Mouse (Mus musculus): ENCODE results near the gene Gm45140. TPM values are rescaled to one million over a fixed set of nuclear protein-coding genes. Genes with fewer than 3 reads are reported as not detected.

Gene Gm45140
- polyA plus RNA-seq, 1 experiment from 2014 or later, result 2.7 TPM

DNA sequence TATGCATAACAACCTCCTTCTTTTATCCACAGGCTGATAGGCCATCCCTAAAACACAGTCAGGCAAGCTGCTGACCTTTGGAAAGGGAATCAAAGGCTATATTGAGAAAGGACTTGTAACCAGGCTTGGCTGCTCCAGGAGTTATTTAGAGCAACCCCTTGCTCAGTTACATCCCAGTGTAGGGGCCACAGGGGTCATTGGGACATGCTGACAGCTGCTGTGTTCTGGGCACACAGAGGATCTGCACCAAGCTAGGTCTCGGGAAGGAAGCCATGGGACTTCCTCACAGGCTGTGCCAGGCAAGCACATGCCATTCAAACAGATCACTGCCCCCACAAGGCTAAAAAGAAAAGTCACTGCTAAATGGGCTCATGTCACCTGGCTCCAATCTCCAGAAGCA, 37.5 kb upstream of the Gm45140 start:
- DNase-seq (ENCODE audit: low spot score) (no peak), ATAC-seq (ENCODE audit: insufficient read depth, low FRiP score, low TSS enrichment) (no peak)
- H3K27ac ChIP-seq (ENCODE audit: low read depth, low read length), result no peak overlapping the region
- H3K9ac ChIP-seq (ENCODE audit: low read length), result no peak overlapping the region
- no peaks in the 10 kb centered on the region for H3K27me3 ChIP-seq (ENCODE audit: control insufficient read depth, insufficient read depth, low read length)
- no peak overlapping the region for H3K4me2 ChIP-seq (ENCODE audit: low read depth)
- H3K9me3 ChIP-seq (ENCODE audit: control insufficient read depth, low read length), result no peaks in the 10 kb centered on the region
- no peaks in the 10 kb centered on the region for H3K36me3 ChIP-seq (ENCODE audit: control insufficient read depth, insufficient read depth, low read length)
- H3K4me3 ChIP-seq (ENCODE audit: low read depth, low read length), result no peak overlapping the region
- WGBS, result 59% methylated on average over 1 of the region's 1 CpGs
- no peaks in the 10 kb centered on the region for H3K4me1 ChIP-seq (ENCODE audit: control insufficient read depth, insufficient read depth, low read length)

DNA sequence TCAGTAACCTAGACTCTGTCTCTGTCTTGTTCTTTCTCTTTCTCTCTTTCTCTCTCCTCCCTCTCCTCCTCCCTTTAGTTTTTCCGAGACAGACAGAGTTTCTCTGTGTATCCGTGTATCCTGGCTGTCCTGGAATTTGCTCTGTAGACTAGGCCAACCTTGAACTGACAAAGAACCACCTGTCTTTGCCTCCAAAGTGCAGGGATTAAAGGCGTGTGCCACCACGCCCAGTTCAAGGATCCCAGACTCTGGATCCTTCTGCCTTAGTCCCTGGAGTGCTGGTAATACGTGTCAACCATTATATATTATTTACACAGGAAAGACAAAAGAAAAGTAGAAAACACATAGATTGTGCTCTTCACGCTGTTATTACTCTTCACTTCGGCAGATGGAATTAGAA, 35.6 kb upstream of the Gm45140 start:
- Histone ChIP-seq H3K27me3 (ENCODE audit: control insufficient read depth, insufficient read depth, low read length) (no peaks in the 10 kb centered on the region), H3K27ac (ENCODE audit: low read depth, low read length) (no peak overlapping the region), H3K4me3 (ENCODE audit: low read depth, low read length) (no peak overlapping the region), H3K9ac (ENCODE audit: low read length) (no peak overlapping the region), H3K9me3 (ENCODE audit: control insufficient read depth, low read length) (no peaks in the 10 kb centered on the region), H3K4me2 (ENCODE audit: low read depth) (no peak overlapping the region), H3K36me3 (ENCODE audit: control insufficient read depth, insufficient read depth, low read length) (no peaks in the 10 kb centered on the region), H3K4me1 (ENCODE audit: control insufficient read depth, insufficient read depth, low read length) (no peaks in the 10 kb centered on the region)
- WGBS, result 92% methylated on average over 7 of the region's 7 CpGs
- DNase-seq (ENCODE audit: low spot score) (no peak), ATAC-seq (ENCODE audit: insufficient read depth, low FRiP score, low TSS enrichment) (no peak)

DNA sequence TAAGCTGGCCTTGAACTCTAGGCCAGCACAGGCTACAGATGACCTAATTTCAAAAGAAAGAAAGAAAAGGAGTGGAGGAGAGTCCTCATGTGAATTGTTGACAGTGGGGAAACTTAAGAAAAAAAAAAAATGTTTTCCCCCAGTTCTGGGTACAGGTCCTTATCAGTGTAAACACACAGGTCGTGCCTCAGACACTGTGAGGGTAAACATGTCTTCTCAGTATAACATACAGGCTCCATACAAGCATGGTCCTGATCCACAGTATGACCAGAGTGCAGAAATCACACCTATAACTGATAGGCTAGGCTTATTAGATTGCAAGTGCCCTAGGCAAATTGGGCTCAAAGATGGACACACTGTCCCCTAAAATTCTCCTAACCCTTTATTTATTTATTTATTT, 34.8 kb upstream of the Gm45140 start:
- Histone ChIP-seq H3K27me3 (ENCODE audit: control insufficient read depth, insufficient read depth, low read length) (no peaks in the 10 kb centered on the region), H3K9me3 (ENCODE audit: control insufficient read depth, low read length) (no peaks in the 10 kb centered on the region), H3K4me2 (ENCODE audit: low read depth) (no peak overlapping the region), H3K9ac (ENCODE audit: low read length) (no peak overlapping the region), H3K36me3 (ENCODE audit: control insufficient read depth, insufficient read depth, low read length) (no peaks in the 10 kb centered on the region), H3K27ac (ENCODE audit: low read depth, low read length) (no peak overlapping the region), H3K4me1 (ENCODE audit: control insufficient read depth, insufficient read depth, low read length) (no peaks in the 10 kb centered on the region), H3K4me3 (ENCODE audit: low read depth, low read length) (no peak overlapping the region)
- DNase-seq (ENCODE audit: low spot score), result no peak
- ATAC-seq (ENCODE audit: insufficient read depth, low FRiP score, low TSS enrichment), result no peak
- 83% methylated on average over 1 of the region's 1 CpGs for WGBS

DNA sequence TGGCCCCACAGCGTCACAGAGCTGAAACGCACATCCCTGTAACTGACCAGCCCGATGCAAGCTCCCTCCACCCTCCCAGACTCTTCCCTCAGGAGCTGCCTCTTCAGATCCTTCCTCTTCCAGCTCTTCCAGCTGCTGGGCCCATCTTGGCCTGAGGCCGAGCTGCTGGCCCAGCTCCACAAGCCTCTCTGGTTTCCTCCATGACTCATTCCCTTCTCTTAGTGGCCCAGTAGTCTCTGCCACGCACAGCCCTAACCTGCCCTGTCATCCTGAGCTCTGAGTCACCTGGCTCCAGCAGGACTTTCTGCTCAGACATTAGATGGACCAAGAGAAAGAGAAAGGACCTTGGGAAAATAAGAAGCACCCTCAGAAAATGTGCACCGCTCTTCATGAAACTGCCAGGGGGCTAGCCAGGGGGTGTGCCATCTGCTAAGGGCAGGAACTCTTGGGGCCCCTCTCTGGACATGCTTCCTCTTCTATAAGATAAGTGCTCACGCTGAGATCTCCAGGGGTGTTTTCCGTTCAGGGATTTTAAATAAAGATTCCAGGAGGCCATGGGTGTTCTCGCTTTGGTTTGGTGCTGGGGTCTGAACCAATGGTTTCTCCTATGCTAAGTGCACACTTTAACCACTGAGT, 33.4 kb upstream of the Gm45140 start:
- 78% methylated on average over 9 of the region's 9 CpGs for WGBS
- H3K9ac ChIP-seq (ENCODE audit: low read length), result no peak overlapping the region
- H3K27me3 ChIP-seq (ENCODE audit: control insufficient read depth, insufficient read depth, low read length), result no peaks in the 10 kb centered on the region
- no peak overlapping the region for H3K27ac ChIP-seq (ENCODE audit: low read depth, low read length)
- no peak for DNase-seq (ENCODE audit: low spot score)
- no peak for ATAC-seq (ENCODE audit: insufficient read depth, low FRiP score, low TSS enrichment)
- no peaks in the 10 kb centered on the region for H3K4me1 ChIP-seq (ENCODE audit: control insufficient read depth, insufficient read depth, low read length)
- no peaks in the 10 kb centered on the region for H3K9me3 ChIP-seq (ENCODE audit: control insufficient read depth, low read length)
- no peaks in the 10 kb centered on the region for H3K36me3 ChIP-seq (ENCODE audit: control insufficient read depth, insufficient read depth, low read length)
- H3K4me3 ChIP-seq (ENCODE audit: low read depth, low read length), result no peak overlapping the region
- no peak overlapping the region for H3K4me2 ChIP-seq (ENCODE audit: low read depth)

DNA sequence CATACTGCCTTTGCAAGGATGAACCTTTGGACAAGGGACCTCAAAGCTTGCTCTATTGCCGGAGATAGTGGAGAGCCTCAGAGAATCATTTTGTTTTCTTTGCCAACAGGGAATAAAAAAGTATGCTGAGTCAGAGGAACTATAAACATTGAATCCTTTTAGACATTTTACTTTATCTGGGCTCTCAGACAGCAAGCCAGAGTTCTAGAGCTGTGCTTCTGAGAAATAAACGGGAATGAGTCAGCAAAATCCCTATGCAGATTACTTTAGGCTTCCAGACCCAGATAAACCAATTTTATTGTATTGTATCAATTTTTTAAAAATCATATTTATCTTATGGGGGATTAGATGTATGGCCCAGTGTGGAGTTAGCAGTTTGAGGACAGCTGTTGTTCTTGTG, 31.7 kb upstream of the Gm45140 start:
- no peaks in the 10 kb centered on the region for H3K27me3 ChIP-seq (ENCODE audit: control insufficient read depth, insufficient read depth, low read length)
- H3K4me2 ChIP-seq (ENCODE audit: low read depth), result no peak overlapping the region
- 77% methylated on average over 2 of the region's 2 CpGs for WGBS
- H3K27ac ChIP-seq (ENCODE audit: low read depth, low read length), result no peak overlapping the region
- no peaks in the 10 kb centered on the region for H3K9me3 ChIP-seq (ENCODE audit: control insufficient read depth, low read length)
- no peaks in the 10 kb centered on the region for H3K36me3 ChIP-seq (ENCODE audit: control insufficient read depth, insufficient read depth, low read length)
- no peak overlapping the region for H3K4me3 ChIP-seq (ENCODE audit: low read depth, low read length)
- DNase-seq (ENCODE audit: low spot score), result no peak
- no peak for ATAC-seq (ENCODE audit: insufficient read depth, low FRiP score, low TSS enrichment)
- no peaks in the 10 kb centered on the region for H3K4me1 ChIP-seq (ENCODE audit: control insufficient read depth, insufficient read depth, low read length)
- H3K9ac ChIP-seq (ENCODE audit: low read length), result no peak overlapping the region

DNA sequence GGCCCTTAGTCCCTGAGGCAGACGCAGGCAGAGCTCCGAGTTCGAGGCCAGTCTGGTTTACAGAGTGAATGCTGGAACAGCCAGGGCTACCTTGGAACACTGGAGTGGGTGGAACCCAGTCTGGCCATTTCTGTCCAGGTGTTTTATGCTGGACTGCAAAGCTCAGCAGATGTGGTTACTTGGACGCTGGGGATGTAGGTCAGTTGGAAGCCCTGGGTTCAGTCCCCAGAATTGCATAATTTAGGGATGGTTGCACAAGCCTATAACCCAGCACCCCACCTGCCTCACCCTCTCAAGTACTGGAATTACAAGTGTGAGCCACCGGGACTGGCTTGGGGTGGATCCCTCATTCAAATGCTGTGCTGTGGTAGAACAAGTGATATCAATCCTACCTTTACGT, 30.6 kb upstream of the Gm45140 start:
- Histone ChIP-seq H3K4me2 (ENCODE audit: low read depth) (no peak overlapping the region), H3K27me3 (ENCODE audit: control insufficient read depth, insufficient read depth, low read length) (no peaks in the 10 kb centered on the region), H3K36me3 (ENCODE audit: control insufficient read depth, insufficient read depth, low read length) (no peaks in the 10 kb centered on the region), H3K4me1 (ENCODE audit: control insufficient read depth, insufficient read depth, low read length) (no peaks in the 10 kb centered on the region), H3K4me3 (ENCODE audit: low read depth, low read length) (no peak overlapping the region), H3K9me3 (ENCODE audit: control insufficient read depth, low read length) (no peaks in the 10 kb centered on the region), H3K9ac (ENCODE audit: low read length) (no peak overlapping the region), H3K27ac (ENCODE audit: low read depth, low read length) (no peak overlapping the region)
- WGBS, result 79% methylated on average over 6 of the region's 6 CpGs
- ATAC-seq (ENCODE audit: insufficient read depth, low FRiP score, low TSS enrichment), result no peak
- no peak for DNase-seq (ENCODE audit: low spot score)

DNA sequence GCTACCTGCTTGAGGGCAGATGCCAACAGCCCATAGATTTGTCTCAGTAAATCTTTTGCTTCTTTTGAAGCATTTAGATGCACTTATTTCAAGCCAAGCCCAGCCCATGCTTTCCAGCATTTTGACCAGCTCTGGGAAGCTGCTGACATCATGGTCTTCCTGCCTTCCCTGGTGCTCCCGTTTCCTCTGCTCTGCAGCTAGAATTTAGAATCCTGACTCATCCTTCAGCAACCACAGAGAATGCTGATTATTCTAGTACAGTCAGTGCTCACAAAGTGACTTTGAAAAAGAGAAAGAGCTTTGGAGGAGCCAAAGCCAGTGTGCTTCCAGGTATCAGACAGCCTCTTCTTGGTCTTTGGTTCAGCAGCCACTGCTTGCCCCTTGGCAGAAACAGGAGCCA, 21.5 kb upstream of the Gm45140 start:
- Histone ChIP-seq H3K4me2 (ENCODE audit: low read depth) (no peak overlapping the region), H3K36me3 (ENCODE audit: control insufficient read depth, insufficient read depth, low read length) (no peaks in the 10 kb centered on the region), H3K4me1 (ENCODE audit: control insufficient read depth, insufficient read depth, low read length) (no peaks in the 10 kb centered on the region), H3K27ac (ENCODE audit: low read depth, low read length) (no peak overlapping the region), H3K4me3 (ENCODE audit: low read depth, low read length) (no peak overlapping the region), H3K9ac (ENCODE audit: low read length) (no peak overlapping the region), H3K27me3 (ENCODE audit: control insufficient read depth, insufficient read depth, low read length) (no peaks in the 10 kb centered on the region), H3K9me3 (ENCODE audit: control insufficient read depth, low read length) (no peaks in the 10 kb centered on the region)
- DNase-seq (ENCODE audit: low spot score) (no peak), ATAC-seq (ENCODE audit: insufficient read depth, low FRiP score, low TSS enrichment) (no peak)
- WGBS, result 70% methylated on average over 1 of the region's 1 CpGs

DNA sequence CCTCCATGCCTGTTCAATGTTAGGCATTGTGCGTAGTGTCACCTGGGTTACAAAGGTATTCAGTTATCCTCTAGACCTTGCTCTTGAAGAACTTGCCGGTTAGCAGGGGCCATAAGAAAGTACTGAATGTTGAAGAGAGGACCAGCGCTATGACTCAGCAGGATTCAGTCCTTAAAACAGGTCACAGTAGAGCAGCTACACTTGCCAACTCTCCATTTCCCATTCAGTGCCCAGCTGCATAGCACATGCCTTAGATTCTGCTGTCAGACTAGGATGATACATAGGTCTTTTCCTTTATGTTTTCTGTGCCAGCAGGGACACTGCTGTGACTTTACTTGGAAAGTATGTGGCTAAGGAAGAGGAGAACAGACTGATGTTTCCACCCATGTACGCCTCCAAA, 17.9 kb upstream of the Gm45140 start:
- no peak for ATAC-seq (ENCODE audit: insufficient read depth, low FRiP score, low TSS enrichment)
- 81% methylated on average over 4 of the region's 4 CpGs for WGBS

DNA sequence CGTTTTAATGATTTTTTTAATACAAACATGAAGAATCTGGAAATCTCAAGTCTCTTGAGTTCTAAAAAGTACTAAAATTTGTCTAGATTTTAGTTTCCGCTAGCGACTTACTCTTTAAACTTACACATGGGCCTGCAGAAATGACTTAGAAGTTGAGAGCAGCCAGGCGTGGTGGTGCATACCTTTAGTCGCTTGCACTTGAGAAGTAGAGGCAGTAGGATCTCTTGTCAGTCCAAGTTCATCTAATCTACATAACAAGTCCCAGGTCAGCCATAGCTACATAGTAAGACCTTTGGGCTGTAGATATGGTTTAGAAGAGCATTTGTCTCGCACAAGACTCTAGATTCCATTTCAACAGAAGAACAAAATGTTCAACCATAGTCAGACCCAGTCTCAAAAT, 16.3 kb upstream of the Gm45140 start:
- no peaks in the 10 kb centered on the region for H3K27me3 ChIP-seq (ENCODE audit: control insufficient read depth, insufficient read depth, low read length)
- 85% methylated on average over 6 of the region's 6 CpGs for WGBS

More for the DNA sequence above, 17.9 kb upstream of the Gm45140 start:
- H3K4me3 ChIP-seq (ENCODE audit: low read depth, low read length), result no peak overlapping the region
- peaks cover 5% of the 10 kb centered on the region; the same call in 1 of the 2 replicates for H3K4me1 ChIP-seq (ENCODE audit: control insufficient read depth, insufficient read depth, low read length)
- no peaks in the 10 kb centered on the region for H3K27me3 ChIP-seq (ENCODE audit: control insufficient read depth, insufficient read depth, low read length)
- no peaks in the 10 kb centered on the region; the same call in 1 of the 2 replicates for H3K36me3 ChIP-seq (ENCODE audit: control insufficient read depth, insufficient read depth, low read length)
- no peaks in the 10 kb centered on the region for H3K9me3 ChIP-seq (ENCODE audit: control insufficient read depth, low read length)
- no peak overlapping the region for H3K4me2 ChIP-seq (ENCODE audit: low read depth)
- no peak for DNase-seq (ENCODE audit: low spot score)
- no peak overlapping the region for H3K27ac ChIP-seq (ENCODE audit: low read depth, low read length)
- no peak overlapping the region for H3K9ac ChIP-seq (ENCODE audit: low read length)

More for the DNA sequence above, 16.3 kb upstream of the Gm45140 start:
- Histone ChIP-seq H3K9me3 (ENCODE audit: control insufficient read depth, low read length) (no peaks in the 10 kb centered on the region), H3K36me3 (ENCODE audit: control insufficient read depth, insufficient read depth, low read length) (no peaks in the 10 kb centered on the region; the same call in 1 of the 2 replicates), H3K9ac (ENCODE audit: low read length) (no peak overlapping the region), H3K27ac (ENCODE audit: low read depth, low read length) (no peak overlapping the region), H3K4me1 (ENCODE audit: control insufficient read depth, insufficient read depth, low read length) (peaks cover 7% of the 10 kb centered on the region; the same call in 1 of the 2 replicates), H3K4me3 (ENCODE audit: low read depth, low read length) (no peak overlapping the region), H3K4me2 (ENCODE audit: low read depth) (no peak overlapping the region)
- DNase-seq (ENCODE audit: low spot score) (no peak), ATAC-seq (ENCODE audit: insufficient read depth, low FRiP score, low TSS enrichment) (no peak)

All from neural tube, embryonic 11.5 days (tissue).